Mouse (Mus musculus) right cerebral cortex, postnatal 14 days (tissue): ENCODE measurements around the gene Cd59b.

Experiments used
- DNase-seq: peaks from one replicate; pipeline ENCODE4 v3.0.0; 2022

The Cd59b gene

GRCm38 (mm10) chr2:104069704-104070185 lies at the start of gene Cd59b:
Gene Cd59b, plus strand, starts transcription at chr2:104069849.
- no peak for DNase-seq

- DNase-seq: no peak
These were observed 46.6 kb upstream of the Cd59b start for GRCm38 (mm10) chr2:104023096-104023495.

GRCm38 (mm10) chr2:104024656-104025055 lies 45.0 kb upstream of the Cd59b start:
- DNase-seq: no peak

GRCm38 (mm10) chr2:104027458-104028138 lies 42.1 kb upstream of the Cd59b start, which contains the start of gene Fbxo3:
Gene Fbxo3, plus strand, starts transcription at chr2:104027721.
- DNase-seq: peak; percentile 69

GRCm38 (mm10) chr2:104028139-104028723 lies 41.4 kb upstream of the Cd59b start, which contains the start of gene 4931422A03Rik:
Gene 4931422A03Rik, minus strand, starts transcription at chr2:104028361.
- peak; percentile 32 for DNase-seq

- no peak for DNase-seq
These were observed 40.6 kb upstream of the Cd59b start for GRCm38 (mm10) chr2:104029074-104029473.

GRCm38 (mm10) chr2:104030381-104030780 lies 39.3 kb upstream of the Cd59b start:
- no peak for DNase-seq

GRCm38 (mm10) chr2:104032056-104032455 lies 37.6 kb upstream of the Cd59b start:
- no peak for DNase-seq

- DNase-seq: peak; percentile 50
These were observed 34.7 kb upstream of the Cd59b start for GRCm38 (mm10) chr2:104034832-104035472.

GRCm38 (mm10) chr2:104035595-104035994 lies 34.1 kb upstream of the Cd59b start:
- no peak for DNase-seq

GRCm38 (mm10) chr2:104036316-104036715 lies 33.3 kb upstream of the Cd59b start:
- DNase-seq: no peak

- no peak for DNase-seq
These were observed 31.4 kb upstream of the Cd59b start for GRCm38 (mm10) chr2:104038236-104038635.

GRCm38 (mm10) chr2:104041632-104042031 lies 28.0 kb upstream of the Cd59b start:
- DNase-seq: no peak

- no peak for DNase-seq
These were observed 26.9 kb upstream of the Cd59b start for GRCm38 (mm10) chr2:104042766-104043165.

GRCm38 (mm10) chr2:104043624-104044478 lies 25.8 kb upstream of the Cd59b start:
- no peak for DNase-seq

GRCm38 (mm10) chr2:104044479-104045080 lies 25.1 kb upstream of the Cd59b start:
- no peak for DNase-seq

- DNase-seq: no peak
These were observed 11.3 kb upstream of the Cd59b start for GRCm38 (mm10) chr2:104058381-104058780.

GRCm38 (mm10) chr2:104058954-104059353 lies 10.7 kb upstream of the Cd59b start:
- DNase-seq: no peak

GRCm38 (mm10) chr2:104059786-104060185 lies 9.9 kb upstream of the Cd59b start:
- DNase-seq: no peak

- DNase-seq: no peak
These were observed 8.7 kb upstream of the Cd59b start for GRCm38 (mm10) chr2:104060996-104061395.

GRCm38 (mm10) chr2:104062665-104063064 lies 7.0 kb upstream of the Cd59b start:
- DNase-seq: no peak

- DNase-seq: no peak
These were observed 5.5 kb upstream of the Cd59b start for GRCm38 (mm10) chr2:104064152-104064551.
